ENCODE assay signal across 10 mouse cellular contexts in genomic region chr11:61699933-61700332, GRCm38 (mm10). TPM values are rescaled to one million over a fixed set of nuclear protein-coding genes. Genes with fewer than 3 reads are reported as not detected.
DNase-seq lines count a peak whose midpoint lies in the region; ATAC-seq and TF ChIP-seq lines count a peak whose summit lies in the region.
"Had no signal": no experiment of that assay in that cellular context is flagged by ENCODE, and none has a peak within 500 bp of the region (broad histone marks: within the 10 kb centered on the region; RNA-seq: fewer than 3 reads in every experiment).

No protein-coding gene starts in this region.

- H3K4me1 ChIP-seq in heart, adult 2 months (ENCODE audit: control insufficient read depth, insufficient read depth, low read length) = no peaks in the 10 kb centered on the region; the same call in 1 of the 2 replicates
- peaks cover 16% of the 10 kb centered on the region for H3K4me1 ChIP-seq in kidney, embryonic 16.5 days (ENCODE audit: insufficient read depth, low read length)
- no peaks in the 10 kb centered on the region for H3K4me1 ChIP-seq in liver, embryonic 11.5 days (replicated peaks; ENCODE audit: control insufficient read depth, insufficient read depth, low read length)
- peaks cover 5% of the 10 kb centered on the region for H3K4me1 ChIP-seq in forebrain, embryonic 11.5 days (replicated peaks; ENCODE audit: control insufficient read depth, insufficient read depth, low read length)

- H3K4me3 ChIP-seq in heart, adult 2 months = no peak overlapping the region
- H3K4me3 ChIP-seq in kidney, embryonic 16.5 days (ENCODE audit: low read length) = no peak overlapping the region
- no peak overlapping the region for H3K4me3 ChIP-seq in liver, embryonic 11.5 days (ENCODE audit: low read depth, low read length)
- H3K4me3 ChIP-seq in forebrain, embryonic 11.5 days (ENCODE audit: low read depth, low read length) = no peak overlapping the region
- H3K4me3 ChIP-seq: megakaryocyte, embryonic 14.5 days had no signal

- H3K79me2 ChIP-seq in heart, adult 2 months (replicated peaks; ENCODE audit: control insufficient read depth, insufficient read depth, low read length) = no peaks in the 10 kb centered on the region

- whole genome bisulfite sequencing in heart, adult 2 months = 25% methylated on average over 4 of the region's 4 CpGs
- 70% methylated on average over 4 of the region's 4 CpGs for WGBS in kidney, embryonic 16.5 days
- 71% methylated on average over 4 of the region's 4 CpGs for WGBS in liver, embryonic 11.5 days
- 75% methylated on average over 4 of the region's 4 CpGs for WGBS in forebrain, embryonic 11.5 days

- no peaks in the 10 kb centered on the region for H3K27me3 ChIP-seq in heart, adult 2 months (ENCODE audit: control insufficient read depth, insufficient read depth, low read length)
- H3K27me3 ChIP-seq in kidney, embryonic 16.5 days (ENCODE audit: insufficient read depth, low read length) = no peaks in the 10 kb centered on the region
- peaks cover 5% of the 10 kb centered on the region; the same call in 1 of the 2 replicates for H3K27me3 ChIP-seq in liver, embryonic 11.5 days (replicated peaks; ENCODE audit: control insufficient read depth, insufficient read depth, low read length)
- H3K27me3 ChIP-seq in forebrain, embryonic 11.5 days (ENCODE audit: control insufficient read depth, insufficient read depth, low read length) = no peaks in the 10 kb centered on the region

- H3K9ac ChIP-seq in heart, adult 2 months (ENCODE audit: low read depth, low read length) = no peak overlapping the region
- no peak overlapping the region for H3K9ac ChIP-seq in kidney, embryonic 16.5 days (replicated peaks; ENCODE audit: low read length)
- H3K9ac ChIP-seq in liver, embryonic 11.5 days (ENCODE audit: low read depth, low read length) = no peak overlapping the region
- no peak overlapping the region for H3K9ac ChIP-seq in forebrain, embryonic 11.5 days (ENCODE audit: low read length)

- DNase-seq in heart, adult 2 months = peak; percentile 49 to 58
- no peak for DNase-seq in heart, postnatal 25 days (ENCODE audit: low spot score)
- peak; percentile 16 for DNase-seq in MN1 (ENCODE audit: low spot score)
- peak; percentile 75 to 85 for DNase-seq in cerebellum, postnatal 14 days
- no peak for DNase-seq in liver, embryonic 11.5 days (ENCODE audit: low spot score)
- no peak for DNase-seq in layer of hippocampus, adult 8-10 months (ENCODE audit: low spot score in 2 of 2)
- DNase-seq in forebrain, embryonic 11.5 days (ENCODE audit: low spot score) = no peak
- DNase-seq: layer of hippocampus, postnatal 36 days had no signal

- H3K9me3 ChIP-seq in kidney, embryonic 16.5 days (ENCODE audit: low read length) = no peaks in the 10 kb centered on the region
- no peaks in the 10 kb centered on the region for H3K9me3 ChIP-seq in liver, embryonic 11.5 days (ENCODE audit: control insufficient read depth, low read length)
- no peaks in the 10 kb centered on the region for H3K9me3 ChIP-seq in forebrain, embryonic 11.5 days (ENCODE audit: control insufficient read depth, low read length)
- H3K9me3 ChIP-seq: megakaryocyte, embryonic 14.5 days had no signal

- TF ChIP-seq CTCF in heart, adult 2 months (IDR thresholded peaks at IDR 0.05) = no peak

- H3K36me3 ChIP-seq in heart, adult 2 months (ENCODE audit: control insufficient read depth, insufficient read depth, low read length) = no peaks in the 10 kb centered on the region
- H3K36me3 ChIP-seq in kidney, embryonic 16.5 days (ENCODE audit: insufficient read depth, low read length) = no peaks in the 10 kb centered on the region
- H3K36me3 ChIP-seq in liver, embryonic 11.5 days (ENCODE audit: control insufficient read depth, insufficient read depth, low read length) = no peaks in the 10 kb centered on the region
- H3K36me3 ChIP-seq in forebrain, embryonic 11.5 days (ENCODE audit: control insufficient read depth, insufficient read depth, low read length) = no peaks in the 10 kb centered on the region

- 0 out of 2 replicates have a peak, but pooled peaks have one; percentile 43 for ATAC-seq in kidney, embryonic 16.5 days (ENCODE audit: low FRiP score, low TSS enrichment)
- no peak for ATAC-seq in liver, embryonic 11.5 days (replicated peaks; ENCODE audit: low FRiP score)
- ATAC-seq in forebrain, embryonic 11.5 days (replicated peaks; ENCODE audit: low FRiP score) = no peak

- no peak overlapping the region for H3K4me2 ChIP-seq in kidney, embryonic 16.5 days (replicated peaks; ENCODE audit: low read depth, low read length)
- H3K4me2 ChIP-seq in liver, embryonic 11.5 days = no peak overlapping the region
- no peak overlapping the region for H3K4me2 ChIP-seq in forebrain, embryonic 11.5 days (ENCODE audit: low read depth, low read length, severe bottlenecking)

- intact Hi-C loops in heart, adult 2 months (cut with DNase I) = no loop called here
- intact Hi-C loops in heart, postnatal 25 days (cut with DNase I) = no loop called here

- no peak overlapping the region for H3K27ac ChIP-seq in heart, adult 2 months
- no peak overlapping the region for H3K27ac ChIP-seq in kidney, embryonic 16.5 days (ENCODE audit: low read length)
- H3K27ac ChIP-seq in liver, embryonic 11.5 days (ENCODE audit: low read depth, low read length) = no peak overlapping the region
- H3K27ac ChIP-seq in forebrain, embryonic 11.5 days (ENCODE audit: low read depth, low read length) = no peak overlapping the region

- no peak for TF ChIP-seq POLR2A in heart, adult 2 months (IDR thresholded peaks at IDR 0.05; ENCODE audit: insufficient read depth, low read depth, low read length)

- TF ChIP-seq EP300 in heart, adult 2 months (IDR thresholded peaks at IDR 0.05; ENCODE audit: insufficient read depth, low read depth, low read length) = no peak

RNA-seq across cellular contexts. Expression of gene Fam83g, which starts 16.0 kb away (rescaled TPM):
- under 1 TPM; 0.26 to 0.30 TPM for total RNA-seq in heart, adult 2 months (2021)
- polyA plus RNA-seq in heart, adult 2 months (2012; rRNA removed) = 0.20 and 0.29 TPM in 2 replicates
- total RNA-seq in heart, postnatal 25 days (2021) = under 1 TPM in 1 of 2 experiments, not detected in 1; 0.14 TPM
- 3.0 and 3.1 TPM in 2 replicates for polyA plus RNA-seq in kidney, embryonic 16.5 days (2015; fragmentation: Nextera tagmentation; extraction: Ambion mirVana)
- 5.0 and 5.5 TPM in 2 replicates for polyA plus RNA-seq in liver, embryonic 11.5 days (2014; fragmentation: Nextera tagmentation; extraction: Ambion mirVana)
- under 1 TPM in 3 of 4 experiments, not detected in 1; 0.06 to 0.20 (median 0.09) TPM for total RNA-seq in layer of hippocampus, adult 8-10 months (2022)
- polyA plus RNA-seq in forebrain, embryonic 11.5 days (2014; fragmentation: Nextera tagmentation; extraction: Ambion mirVana) = 0.65 and 0.92 TPM in 2 replicates
- total RNA-seq: layer of hippocampus, postnatal 36 days had no signal

RNA-seq across cellular contexts. Expression of gene Slc5a10, which starts 20.7 kb away (rescaled TPM):
- total RNA-seq in heart, adult 2 months (2021) = not detected
- 0.09 TPM in 1 of 2 replicates, not detected in the other for polyA plus RNA-seq in heart, adult 2 months (2012; rRNA removed)
- total RNA-seq in heart, postnatal 25 days (2021) = not detected
- polyA plus RNA-seq in kidney, embryonic 16.5 days (2015; fragmentation: Nextera tagmentation; extraction: Ambion mirVana) = 0.80 and 1.1 TPM in 2 replicates
- polyA plus RNA-seq in liver, embryonic 11.5 days (2014; fragmentation: Nextera tagmentation; extraction: Ambion mirVana) = not detected in 2 replicates
- under 1 TPM; 0.23 to 0.55 (median 0.41) TPM for total RNA-seq in layer of hippocampus, adult 8-10 months (2022)
- polyA plus RNA-seq in forebrain, embryonic 11.5 days (2014; fragmentation: Nextera tagmentation; extraction: Ambion mirVana) = not detected in 2 replicates

RNA-seq across cellular contexts. Expression of gene Grap, which starts 46.9 kb away (rescaled TPM):
- total RNA-seq in heart, adult 2 months (2021) = 10 to 100 TPM; 10.6 to 11.3 TPM
- polyA plus RNA-seq in heart, adult 2 months (2012; rRNA removed) = 10.5 and 11.7 TPM in 2 replicates
- total RNA-seq in heart, postnatal 25 days (2021) = 10 to 100 TPM; 11.4 to 13.0 TPM
- 13.6 and 16.3 TPM in 2 replicates for polyA plus RNA-seq in kidney, embryonic 16.5 days (2015; fragmentation: Nextera tagmentation; extraction: Ambion mirVana)
- 9.5 and 9.9 TPM in 2 replicates for polyA plus RNA-seq in liver, embryonic 11.5 days (2014; fragmentation: Nextera tagmentation; extraction: Ambion mirVana)
- 1 to 10 TPM; 4.3 to 6.3 (median 5.2) TPM for total RNA-seq in layer of hippocampus, adult 8-10 months (2022)
- polyA plus RNA-seq in forebrain, embryonic 11.5 days (2014; fragmentation: Nextera tagmentation; extraction: Ambion mirVana) = 5.6 and 5.9 TPM in 2 replicates

Comparison
In these comparisons a context has a peak if more than half of its experiments do, and no peak if none do; other contexts are left out.
1. DNase-seq: peak in heart, adult 2 months (2 of 2), MN1 (single experiment) and cerebellum, postnatal 14 days (2 of 2); none in heart, postnatal 25 days (single experiment), liver, embryonic 11.5 days (single experiment), layer of hippocampus, adult 8-10 months (0 of 2) and forebrain, embryonic 11.5 days (single experiment).